Mouse (Mus musculus) testis, adult 2 months (tissue): ENCODE measurements around the gene Anxa10.

Experiments used
- CTCF ChIP-seq: fragments of 200-500 bp; IDR thresholded peaks from 2 replicates; pipeline ENCODE4 v1.5.1; 2012; ENCODE audit warnings: low read depth, mild to moderate bottlenecking, inconsistent platforms, low read length, moderate library complexity; ENCODE audit not compliant: control insufficient read depth, insufficient read depth, insufficient replicate concordance
- POLR2A ChIP-seq: fragments of 200-500 bp; IDR thresholded peaks from 2 replicates; pipeline ENCODE4 v1.6.1; 2012; ENCODE audit warnings: low read depth, mild to moderate bottlenecking, inconsistent platforms, low read length, moderate library complexity; ENCODE audit not compliant: control insufficient read depth

- TF ChIP-seq POLR2A = no peak
- TF ChIP-seq CTCF = no peak
These were observed 88.6 kb downstream of the Anxa10 start for GRCm38 (mm10) chr8:62034351-62034750.
